Mouse (Mus musculus) embryonic facial prominence, embryonic 10.5 days (tissue): ENCODE measurements at regions not wholly inside any gene's neighbourhood (a gene's known extent, or its start where the extent isn't known, plus 50 kb on each side); places are given as distances from the start of the nearest gene placed in this dataset.

Experiments used
- DNase-seq: peaks from one replicate; pipeline ENCODE4 v3.0.0-alpha.2; 2017; ENCODE audit warnings: low spot score
- H3K27ac ChIP-seq: fragments of 300-500 bp; sonication (generic); replicated peaks from 2 replicates; pipeline ENCODE4 v1.5.1; 2016; ENCODE audit warnings: mild to moderate bottlenecking
- H3K27me3 ChIP-seq: fragments of 300-500 bp; sonication (generic); replicated peaks from 2 replicates; pipeline ENCODE4 v1.6.1; 2016; ENCODE audit warnings: low read depth, mild to moderate bottlenecking; ENCODE audit not compliant: poor library complexity, severe bottlenecking
- H3K36me3 ChIP-seq: fragments of 300-500 bp; sonication (generic); replicated peaks from 2 replicates; pipeline ENCODE4 v1.6.1; 2016; ENCODE audit warnings: mild to moderate bottlenecking, moderate library complexity
- H3K4me1 ChIP-seq: fragments of 300-500 bp; sonication (generic); 2 replicates; pipeline ENCODE4 v1.6.1; 2016
- H3K4me3 ChIP-seq: fragments of 300-500 bp; sonication (generic); 2 replicates; pipeline ENCODE4 v1.5.1; 2016; ENCODE audit warnings: mild to moderate bottlenecking, moderate library complexity
- H3K9me3 ChIP-seq: fragments of 300-500 bp; sonication (generic); 2 replicates; pipeline ENCODE4 v1.6.1; 2016; ENCODE audit warnings: mild to moderate bottlenecking
- WGBS: fragments of 180-500 bp; shearing (Covaris S2); methylation state at CpG from one replicate; pipeline ENCODE4 v1.1.7; 2016; 5-methylcytosine and 5-hydroxymethylcytosine counted together

GRCm38 (mm10) chr9:23050751-23051150, 172.1 kb upstream of the Bmper start:
- Histone ChIP-seq H3K27me3 (no peaks in the 10 kb centered on the region), H3K4me1 (peaks cover 6% of the 10 kb centered on the region), H3K27ac (no peak overlapping the region), H3K9me3 (no peaks in the 10 kb centered on the region), H3K36me3 (no peaks in the 10 kb centered on the region), H3K4me3 (no peak overlapping the region)
- DNase-seq, result no peak
- WGBS, result 40% methylated on average over 2 of the region's 2 CpGs

- WGBS, result 87% methylated on average over 4 of the region's 4 CpGs
- no peak for DNase-seq
- Histone ChIP-seq H3K27me3 (peaks cover 6% of the 10 kb centered on the region), H3K27ac (no peak overlapping the region), H3K9me3 (no peaks in the 10 kb centered on the region), H3K4me1 (peaks cover 31% of the 10 kb centered on the region), H3K4me3 (no peak overlapping the region), H3K36me3 (no peaks in the 10 kb centered on the region)
Measured at GRCm38 (mm10) chr9:23059526-23059925, 163.3 kb upstream of the Bmper start.

GRCm38 (mm10) chr9:23060526-23060925, 162.3 kb upstream of the Bmper start:
- Histone ChIP-seq H3K27me3 (peaks cover 9% of the 10 kb centered on the region), H3K4me1 (peaks cover 31% of the 10 kb centered on the region), H3K36me3 (no peaks in the 10 kb centered on the region), H3K4me3 (no peak overlapping the region), H3K9me3 (no peaks in the 10 kb centered on the region), H3K27ac (peak overlapping the region; percentile 57)
- DNase-seq, result no peak

- no peak for DNase-seq
- WGBS, result 16% methylated on average over 4 of the region's 4 CpGs
Measured at GRCm38 (mm10) chr9:23061179-23061929, 161.5 kb upstream of the Bmper start.

GRCm38 (mm10) chr9:23062057-23062655, 160.7 kb upstream of the Bmper start:
- Histone ChIP-seq H3K27ac (peak overlapping the region; percentile 57), H3K27me3 (peaks cover 24% of the 10 kb centered on the region), H3K9me3 (no peaks in the 10 kb centered on the region), H3K4me3 (no peak overlapping the region), H3K4me1 (peaks cover 31% of the 10 kb centered on the region), H3K36me3 (no peaks in the 10 kb centered on the region)
- WGBS, result 46% methylated on average over 8 of the region's 8 CpGs
- no peak for DNase-seq

More at GRCm38 (mm10) chr9:23061179-23061929, 161.5 kb upstream of the Bmper start:
- no peaks in the 10 kb centered on the region for H3K36me3 ChIP-seq
- peak overlapping the region; percentile 57 for H3K27ac ChIP-seq
- H3K9me3 ChIP-seq, result no peaks in the 10 kb centered on the region
- H3K4me3 ChIP-seq, result no peak overlapping the region
- H3K27me3 ChIP-seq, result peaks cover 17% of the 10 kb centered on the region
- H3K4me1 ChIP-seq, result peaks cover 31% of the 10 kb centered on the region

- H3K27me3 ChIP-seq, result peaks cover 31% of the 10 kb centered on the region
- H3K4me3 ChIP-seq, result no peak overlapping the region
- H3K27ac ChIP-seq, result peak overlapping the region; percentile 57
- no peaks in the 10 kb centered on the region for H3K36me3 ChIP-seq
- whole genome bisulfite sequencing, result 49% methylated on average over 7 of the region's 7 CpGs
- DNase-seq, result peak; percentile 14
- H3K9me3 ChIP-seq, result no peaks in the 10 kb centered on the region
- peaks cover 32% of the 10 kb centered on the region for H3K4me1 ChIP-seq
Measured at GRCm38 (mm10) chr9:23062656-23063444, 160.0 kb upstream of the Bmper start.

GRCm38 (mm10) chr9:23064001-23064400, 158.9 kb upstream of the Bmper start:
- Histone ChIP-seq H3K4me1 (peaks cover 38% of the 10 kb centered on the region), H3K36me3 (no peaks in the 10 kb centered on the region), H3K27me3 (peaks cover 40% of the 10 kb centered on the region), H3K27ac (no peak overlapping the region), H3K4me3 (no peak overlapping the region), H3K9me3 (no peaks in the 10 kb centered on the region)
- 87% methylated on average over 2 of the region's 2 CpGs for WGBS
- DNase-seq, result no peak

- H3K4me3 ChIP-seq, result no peak overlapping the region
- H3K27me3 ChIP-seq, result peaks cover 33% of the 10 kb centered on the region
- peaks cover 41% of the 10 kb centered on the region for H3K4me1 ChIP-seq
- no peaks in the 10 kb centered on the region for H3K9me3 ChIP-seq
- no peaks in the 10 kb centered on the region for H3K36me3 ChIP-seq
- no peak overlapping the region for H3K27ac ChIP-seq
- no peak for DNase-seq
- WGBS, result 93% methylated on average over 3 of the region's 3 CpGs
Measured at GRCm38 (mm10) chr9:23064811-23065210, 158.1 kb upstream of the Bmper start.

GRCm38 (mm10) chr9:23068101-23068791, 154.6 kb upstream of the Bmper start:
- 75% methylated on average over 6 of the region's 6 CpGs for WGBS
- Histone ChIP-seq H3K4me1 (peaks cover 19% of the 10 kb centered on the region), H3K4me3 (no peak overlapping the region), H3K9me3 (no peaks in the 10 kb centered on the region), H3K27me3 (peaks cover 33% of the 10 kb centered on the region), H3K27ac (no peak overlapping the region; the same call in 1 of the 2 replicates), H3K36me3 (no peaks in the 10 kb centered on the region)
- DNase-seq, result no peak

GRCm38 (mm10) chr9:23069161-23069560, 153.7 kb upstream of the Bmper start:
- 77% methylated on average over 7 of the region's 7 CpGs for WGBS
- no peaks in the 10 kb centered on the region for H3K36me3 ChIP-seq
- H3K4me3 ChIP-seq, result no peak overlapping the region
- peaks cover 19% of the 10 kb centered on the region for H3K4me1 ChIP-seq
- no peaks in the 10 kb centered on the region for H3K9me3 ChIP-seq
- peaks cover 37% of the 10 kb centered on the region for H3K27me3 ChIP-seq
- no peak overlapping the region for H3K27ac ChIP-seq
- DNase-seq, result no peak

GRCm38 (mm10) chr9:23071006-23071405, 151.9 kb upstream of the Bmper start:
- Histone ChIP-seq H3K27ac (no peak overlapping the region), H3K9me3 (no peaks in the 10 kb centered on the region), H3K36me3 (no peaks in the 10 kb centered on the region), H3K27me3 (peaks cover 31% of the 10 kb centered on the region), H3K4me3 (no peak overlapping the region), H3K4me1 (peaks cover 19% of the 10 kb centered on the region)
- 33% methylated on average over 2 of the region's 2 CpGs for WGBS
- no peak for DNase-seq

- WGBS, result 89% methylated on average over 8 of the region's 8 CpGs
- Histone ChIP-seq H3K9me3 (no peaks in the 10 kb centered on the region), H3K4me3 (no peak overlapping the region), H3K27me3 (peaks cover 14% of the 10 kb centered on the region), H3K36me3 (no peaks in the 10 kb centered on the region), H3K4me1 (peaks cover 18% of the 10 kb centered on the region), H3K27ac (no peak overlapping the region)
- DNase-seq, result no peak
Measured at GRCm38 (mm10) chr9:23072741-23073140, 150.1 kb upstream of the Bmper start.
